Mouse (Mus musculus): Measurements from ENCODE around the gene Upk3b.
A peak's percentile ranks its signal among the peaks of the same experiment; 100 is the strongest.

DNA sequence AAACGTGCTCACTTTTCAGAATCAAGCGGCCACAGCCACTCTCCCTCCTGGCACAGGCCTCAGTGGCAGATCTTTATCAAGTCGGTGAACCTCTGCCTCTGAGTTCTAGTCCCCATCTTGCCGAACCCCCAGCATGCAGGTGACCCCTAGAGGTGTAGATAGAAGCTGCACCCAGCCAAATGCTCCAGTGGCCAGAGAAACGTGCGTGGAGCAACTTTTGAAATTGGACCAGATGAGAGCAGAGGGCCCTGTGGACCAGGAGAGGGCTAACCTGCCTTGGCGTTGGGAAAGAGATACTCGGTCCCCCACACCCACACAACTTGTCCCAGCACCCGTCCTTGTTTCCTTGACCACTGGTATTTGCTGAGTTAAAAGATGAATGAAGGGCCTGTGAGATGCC lies 7.1 kb downstream of the Upk3b start:
- TF ChIP-seq CTCF (conservative IDR thresholded peaks at IDR 0.05 in 1 of 2, IDR thresholded peaks at IDR 0.05 in 1 of 2; ENCODE audit: low read depth in 2 of 2, low read length in 2 of 2) (peak in 1 of 2 experiments; percentile 77; a peak in 2 of 4 replicates), EP300 (IDR thresholded peaks at IDR 0.05; ENCODE audit: low read length) (no peak), CHD1 (IDR thresholded peaks at IDR 0.05; ENCODE audit: low read depth, low read length) (no peak), HCFC1 (IDR thresholded peaks at IDR 0.05; ENCODE audit: low read depth, low read length) (no peak), POLR2A (IDR thresholded peaks at IDR 0.05; ENCODE audit: low read depth, low read length) (no peak)

Measured in CH12.LX (cell line).